Mouse (Mus musculus): Measurements from ENCODE around the gene Bcl2l13.

The Bcl2l13 gene

DNA sequence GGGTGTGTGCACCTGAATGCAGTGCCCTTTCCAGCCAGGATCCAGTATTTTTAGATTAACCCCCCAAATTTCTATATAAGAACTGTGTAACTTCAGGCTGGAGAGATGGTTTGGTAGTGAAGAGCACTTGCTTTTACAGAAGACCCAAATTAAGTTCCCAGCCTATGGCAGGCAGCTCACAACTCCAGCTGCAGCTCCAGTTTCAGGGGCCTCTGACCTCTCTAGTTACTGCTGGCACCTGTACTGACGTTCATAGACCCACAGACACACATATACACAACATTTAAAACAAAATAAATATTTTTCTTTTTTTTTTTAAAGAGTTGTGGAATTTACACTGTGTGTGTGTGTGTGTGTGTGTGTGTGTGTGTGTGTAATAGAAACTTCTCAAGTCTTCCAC, 93.4 kb downstream of the Bcl2l13 start:
- DNase-seq (ENCODE audit: low read depth, low spot score): no peak

- no peak for DNase-seq (ENCODE audit: low read depth, low spot score)
These were observed 94.7 kb downstream of the Bcl2l13 start for GRCm38 (mm10) chr6:120930450-120931306.

- peak; percentile 68 for DNase-seq (ENCODE audit: low read depth, low spot score)
These were observed 96.6 kb downstream of the Bcl2l13 start for GRCm38 (mm10) chr6:120932597-120932996.

GRCm38 (mm10) chr6:120933670-120934069, 97.7 kb downstream of the Bcl2l13 start:
- DNase-seq (ENCODE audit: low read depth, low spot score): no peak

DNA sequence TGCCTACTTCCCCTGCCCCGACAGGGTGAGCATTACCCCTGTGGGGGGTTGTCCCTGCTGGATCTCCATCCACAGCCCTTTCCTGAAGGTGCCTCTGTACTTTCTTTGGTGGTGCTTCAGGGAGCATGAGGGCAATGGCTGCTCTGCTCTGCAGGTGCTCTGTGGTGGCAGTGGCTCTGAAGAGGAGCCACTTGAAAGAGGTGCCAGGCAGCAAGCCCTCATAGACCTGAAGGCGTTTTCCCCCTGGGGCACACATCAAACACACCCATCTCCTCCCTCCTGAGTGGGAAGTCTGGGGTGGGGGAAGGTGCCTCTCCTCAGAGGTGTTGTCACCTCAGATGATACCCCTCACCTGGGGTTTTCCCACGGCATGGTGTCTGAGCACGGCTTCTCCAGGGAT, 98.2 kb downstream of the Bcl2l13 start:
- peak; percentile 57 for DNase-seq (ENCODE audit: low read depth, low spot score)

DNA sequence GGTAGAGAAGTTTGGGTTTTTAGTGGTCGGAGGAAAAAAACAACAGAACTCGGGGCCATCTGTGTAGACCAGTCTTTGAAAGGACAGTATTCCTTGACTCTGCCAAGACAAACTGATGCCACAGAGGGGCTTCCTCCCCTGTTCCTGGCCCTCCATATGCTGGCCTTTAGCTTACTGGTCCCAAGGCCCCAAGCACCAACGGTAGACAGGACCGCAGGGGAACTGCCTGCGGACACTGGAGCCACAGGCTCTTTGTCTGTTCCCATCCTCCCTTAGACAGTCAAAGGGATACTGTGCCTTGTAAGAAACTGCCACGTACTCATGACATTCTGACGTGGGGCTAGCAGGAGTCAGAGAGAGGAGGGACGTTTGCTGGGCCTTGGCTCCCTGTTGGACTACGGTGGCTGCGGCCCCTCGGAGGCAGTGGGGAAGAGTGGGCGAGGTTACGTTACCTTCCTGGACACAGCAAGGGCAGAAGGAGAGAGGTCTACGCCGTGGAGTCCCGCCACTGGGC, 101.1 kb downstream of the Bcl2l13 start:
- DNase-seq (ENCODE audit: low read depth, low spot score): no peak

DNA sequence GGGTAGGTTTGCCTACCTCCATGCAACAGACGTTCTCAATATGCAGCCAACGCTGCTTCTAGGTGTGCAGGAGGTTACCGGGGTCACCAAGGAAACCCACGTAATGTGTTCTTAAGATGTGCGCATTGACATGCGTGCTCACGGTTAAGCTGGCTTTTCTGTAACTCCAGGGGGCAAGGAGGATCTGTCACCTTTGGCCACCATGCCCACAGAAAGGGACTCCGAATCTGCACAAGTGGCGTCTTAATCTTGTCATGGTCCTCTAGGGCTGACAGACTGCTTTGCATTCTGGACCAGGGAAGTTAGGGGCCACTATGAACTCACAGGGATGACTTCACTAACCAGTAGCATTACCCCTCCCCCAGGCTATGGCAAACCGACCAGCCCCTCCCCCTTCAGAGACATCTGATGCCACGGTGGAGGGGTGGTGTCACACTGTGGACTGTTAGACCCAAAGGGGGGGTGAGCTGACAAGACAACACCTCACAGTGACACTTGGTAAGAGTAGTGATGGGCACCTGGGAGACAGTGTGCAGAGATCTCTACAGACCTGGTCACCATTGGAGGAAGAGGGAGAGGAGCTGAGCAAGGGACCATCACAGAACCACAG, 102.1 kb downstream of the Bcl2l13 start:
- no peak for DNase-seq (ENCODE audit: low read depth, low spot score)

DNA sequence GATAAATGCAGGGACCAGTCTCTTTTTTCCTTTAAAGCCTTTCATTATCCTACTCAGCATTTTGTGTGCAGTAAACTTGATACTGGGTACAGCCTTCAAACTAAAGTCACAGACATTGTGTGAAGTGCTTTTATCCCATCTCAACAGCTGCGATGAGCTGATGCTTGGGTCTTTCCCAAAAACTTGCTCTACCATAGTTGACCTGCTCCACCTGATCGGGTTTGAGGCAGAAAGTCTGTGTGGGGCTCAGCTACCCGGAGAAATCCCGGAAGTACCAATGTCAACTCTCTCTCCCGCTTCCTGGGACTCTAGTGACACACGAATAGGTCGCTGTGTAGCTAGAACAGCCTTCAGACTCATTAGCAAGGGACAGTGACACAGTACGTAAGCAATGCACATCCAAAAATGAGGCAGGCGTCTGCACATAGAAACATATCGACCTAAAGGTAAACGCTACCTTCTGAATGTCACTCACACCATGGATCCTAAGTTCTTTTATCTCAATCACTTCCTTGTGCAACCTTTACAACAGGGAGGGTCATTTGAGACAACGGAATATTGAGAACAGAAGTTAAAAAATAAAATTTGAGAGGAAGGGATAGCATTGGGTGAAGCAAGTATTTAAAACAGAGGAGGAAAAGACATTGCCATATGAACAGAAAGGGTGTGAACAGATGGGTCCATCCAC, 102.9 kb downstream of the Bcl2l13 start:
- DNase-seq (ENCODE audit: low read depth, low spot score): no peak

DNA sequence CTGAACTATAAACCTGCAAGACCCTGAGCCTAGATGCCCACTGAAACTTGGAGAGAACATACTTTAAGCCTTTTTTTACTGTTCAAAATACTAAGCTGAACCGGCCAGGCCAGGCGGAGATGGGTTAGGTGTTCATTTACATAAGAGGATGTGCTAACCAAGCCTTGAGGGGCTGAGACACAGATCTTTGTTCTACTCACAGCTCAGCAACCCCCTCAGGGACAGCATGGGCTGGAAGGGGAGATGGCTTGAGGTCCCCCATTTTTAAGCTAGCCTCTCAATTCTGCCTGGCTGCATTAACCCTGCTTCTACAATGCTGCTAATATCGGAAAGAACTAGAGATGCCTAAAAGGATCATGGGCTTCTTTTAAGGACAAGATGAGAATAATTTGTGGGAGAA, 103.8 kb downstream of the Bcl2l13 start:
- no peak for DNase-seq (ENCODE audit: low read depth, low spot score)

- no peak for DNase-seq (ENCODE audit: low read depth, low spot score)
These were observed 104.6 kb downstream of the Bcl2l13 start for GRCm38 (mm10) chr6:120940446-120941083.

- DNase-seq (ENCODE audit: low read depth, low spot score): no peak
These were observed 105.1 kb downstream of the Bcl2l13 start for GRCm38 (mm10) chr6:120941084-120941481.

- no peak for DNase-seq (ENCODE audit: low read depth, low spot score)
These were observed 105.6 kb downstream of the Bcl2l13 start for GRCm38 (mm10) chr6:120941575-120941974.
